Mouse (Mus musculus) erythroblast, embryonic 14.5 days (primary cell): Measurements from ENCODE around the gene Zfp12. TPM values are rescaled to one million over a fixed set of nuclear protein-coding genes. Genes with fewer than 3 reads are reported as not detected.
"Not testable (repeated sequence)": the region's sequence is repeated elsewhere in the genome, so short reads cannot be mapped to it uniquely, and the experiment has no call there.

Source experiments
- H3K27me3 ChIP-seq: 2 replicates; pipeline ENCODE4 v1.6.1; 2012; ENCODE audit warnings: inconsistent platforms; ENCODE audit not compliant: control insufficient read depth
- H3K36me3 ChIP-seq: 2 replicates; pipeline ENCODE4 v1.6.1; 2012; ENCODE audit warnings: mild to moderate bottlenecking, inconsistent platforms; ENCODE audit not compliant: control insufficient read depth
- H3K4me1 ChIP-seq: 2 replicates; pipeline ENCODE4 v1.6.1; 2012; ENCODE audit warnings: inconsistent platforms; ENCODE audit not compliant: control insufficient read depth
- H3K4me3 ChIP-seq: replicated peaks from 2 replicates; pipeline ENCODE3; 2012; ENCODE audit warnings: moderate library complexity, mild to moderate bottlenecking, inconsistent platforms
- H3K9me3 ChIP-seq: 2 replicates; pipeline ENCODE4 v1.6.1; 2012; ENCODE audit warnings: low read length, inconsistent platforms, mixed read lengths; ENCODE audit not compliant: control insufficient read depth
- GATA1 ChIP-seq: IDR thresholded peaks from 2 replicates; pipeline ENCODE4 v1.6.1; 2012; ENCODE audit warnings: low read length, inconsistent platforms, mixed read lengths
- TAL1 ChIP-seq: IDR thresholded peaks from 3 replicates; pipeline ENCODE4 v1.6.1; 2012; ENCODE audit warnings: low read length, inconsistent platforms, mixed read lengths
- polyA plus RNA-seq: library from polyadenylated mRNA; stranded (reverse); fragments of >175 nt; gene quantifications from 2 replicates; pipeline ENCODE4 v1.2.3, GENCODE M21; 2012

The Zfp12 gene
- 0.02 TPM in 2 replicates for polyA plus RNA-seq

GRCm38 (mm10) chr5:143235028-143235693 lies at the start of gene Zfp12:
Gene Zfp12 (plus strand): TSS chr5:143235163.
- Histone ChIP-seq H3K36me3 (peaks cover 7% of the 10 kb centered on the region), H3K4me1 (peaks cover 18% of the 10 kb centered on the region), H3K4me3 (peak within 1 kb of the TSS; percentile 69), H3K27me3 (no peaks in the 10 kb centered on the region), H3K9me3 (no peaks in the 10 kb centered on the region)
- no peak for TF ChIP-seq GATA1
- TF ChIP-seq TAL1: no peak

GRCm38 (mm10) chr5:143188014-143188413 lies 46.9 kb upstream of the Zfp12 start:
- H3K4me1 ChIP-seq, H3K9me3 ChIP-seq, H3K27me3 ChIP-seq, H3K36me3 ChIP-seq, H3K4me3 ChIP-seq: not testable (repeated sequence)

- Histone ChIP-seq H3K4me3 (no peak overlapping the region), H3K27me3 (no peaks in the 10 kb centered on the region), H3K4me1 (no peaks in the 10 kb centered on the region), H3K9me3 (no peaks in the 10 kb centered on the region), H3K36me3 (no peaks in the 10 kb centered on the region)
- no peak for TF ChIP-seq TAL1
These were observed 42.2 kb upstream of the Zfp12 start for GRCm38 (mm10) chr5:143192806-143193205.

- H3K9me3 ChIP-seq, H3K36me3 ChIP-seq, H3K4me3 ChIP-seq, H3K27me3 ChIP-seq, H3K4me1 ChIP-seq: not testable (repeated sequence)
These were observed 40.2 kb upstream of the Zfp12 start for GRCm38 (mm10) chr5:143194747-143195146.

- H3K27me3 ChIP-seq: no peaks in the 10 kb centered on the region
- H3K9me3 ChIP-seq: peaks cover 9% of the 10 kb centered on the region
- no peak overlapping the region for H3K4me3 ChIP-seq
- TF ChIP-seq GATA1 (no peak), TAL1 (no peak)
- H3K36me3 ChIP-seq: no peaks in the 10 kb centered on the region
- no peaks in the 10 kb centered on the region for H3K4me1 ChIP-seq
These were observed 39.8 kb upstream of the Zfp12 start for GRCm38 (mm10) chr5:143195166-143195565.

- TF ChIP-seq GATA1: no peak
- no peak for TF ChIP-seq TAL1
- Histone ChIP-seq H3K4me1 (no peaks in the 10 kb centered on the region), H3K4me3 (no peak overlapping the region), H3K27me3 (no peaks in the 10 kb centered on the region), H3K9me3 (peaks cover 9% of the 10 kb centered on the region), H3K36me3 (no peaks in the 10 kb centered on the region)
These were observed 38.5 kb upstream of the Zfp12 start for GRCm38 (mm10) chr5:143196506-143196905.

- Histone ChIP-seq H3K27me3 (no peaks in the 10 kb centered on the region), H3K9me3 (peaks cover 15% of the 10 kb centered on the region), H3K4me1 (no peaks in the 10 kb centered on the region), H3K4me3 (no peak overlapping the region), H3K36me3 (no peaks in the 10 kb centered on the region)
- TF ChIP-seq GATA1 (no peak), TAL1 (no peak)
These were observed 29.9 kb upstream of the Zfp12 start for GRCm38 (mm10) chr5:143205015-143205414.

- no peak overlapping the region for H3K4me3 ChIP-seq
- TF ChIP-seq TAL1: no peak
- no peak for TF ChIP-seq GATA1
- peaks cover 2% of the 10 kb centered on the region for H3K9me3 ChIP-seq
- no peaks in the 10 kb centered on the region for H3K27me3 ChIP-seq
- no peaks in the 10 kb centered on the region for H3K36me3 ChIP-seq
- no peaks in the 10 kb centered on the region for H3K4me1 ChIP-seq
These were observed 21.1 kb upstream of the Zfp12 start for GRCm38 (mm10) chr5:143213832-143214231.

GRCm38 (mm10) chr5:143220996-143221395 lies 14.0 kb upstream of the Zfp12 start:
- no peaks in the 10 kb centered on the region for H3K9me3 ChIP-seq
- no peak overlapping the region for H3K4me3 ChIP-seq
- no peaks in the 10 kb centered on the region for H3K4me1 ChIP-seq
- H3K27me3 ChIP-seq: no peaks in the 10 kb centered on the region
- H3K36me3 ChIP-seq: no peaks in the 10 kb centered on the region
- TF ChIP-seq GATA1: no peak
- TF ChIP-seq TAL1: no peak

- Histone ChIP-seq H3K27me3 (no peaks in the 10 kb centered on the region), H3K36me3 (no peaks in the 10 kb centered on the region), H3K4me1 (no peaks in the 10 kb centered on the region), H3K9me3 (no peaks in the 10 kb centered on the region), H3K4me3 (no peak overlapping the region)
- no peak for TF ChIP-seq TAL1
- no peak for TF ChIP-seq GATA1
These were observed 12.7 kb upstream of the Zfp12 start for GRCm38 (mm10) chr5:143222287-143222686.
